Mouse (Mus musculus) 3T3-L1 (cell line): Measurements from ENCODE around the gene Msmb.
A peak's percentile ranks its signal among the peaks of the same experiment; 100 is the strongest.
"Not testable (repeated sequence)": the region's sequence is repeated elsewhere in the genome, so short reads cannot be mapped to it uniquely, and the experiment has no call there.

Experiments
- DNase-seq: peaks from one replicate; pipeline ENCODE4 v3.0.0-alpha.2; 2015; ENCODE audit warnings: low read depth, low spot score

Gene Msmb

GRCm38 (mm10) chr14:32141723-32142122 is at the start of gene Msmb:
Gene Msmb (plus strand): TSS chr14:32142023.
- no peak for DNase-seq

GRCm38 (mm10) chr14:32093018-32093417 is 48.8 kb upstream of the Msmb start:
- no peak for DNase-seq

GRCm38 (mm10) chr14:32093500-32094117 is 48.2 kb upstream of the Msmb start:
- DNase-seq = no peak

- DNase-seq = no peak
Measured at GRCm38 (mm10) chr14:32095646-32096045, 46.2 kb upstream of the Msmb start.

GRCm38 (mm10) chr14:32096740-32097139 is 45.1 kb upstream of the Msmb start:
- no peak for DNase-seq

GRCm38 (mm10) chr14:32097691-32098090 is 44.1 kb upstream of the Msmb start:
- DNase-seq = no peak

GRCm38 (mm10) chr14:32098951-32099350 is 42.9 kb upstream of the Msmb start:
- DNase-seq = no peak

GRCm38 (mm10) chr14:32103556-32103955 is 38.3 kb upstream of the Msmb start:
- DNase-seq = no peak

GRCm38 (mm10) chr14:32105663-32106062 is 36.2 kb upstream of the Msmb start:
- DNase-seq = no peak

- DNase-seq = no peak
Measured at GRCm38 (mm10) chr14:32106911-32107310, 34.9 kb upstream of the Msmb start.

GRCm38 (mm10) chr14:32112124-32112523 is 29.7 kb upstream of the Msmb start:
- not testable (repeated sequence) for DNase-seq

GRCm38 (mm10) chr14:32120940-32121919 is 20.6 kb upstream of the Msmb start:
- DNase-seq = peak; percentile 41

- DNase-seq = peak; percentile 21
Measured at GRCm38 (mm10) chr14:32121920-32122315, 19.9 kb upstream of the Msmb start.

GRCm38 (mm10) chr14:32124261-32124660 is 17.6 kb upstream of the Msmb start:
- no peak for DNase-seq

- DNase-seq = not testable (repeated sequence)
Measured at GRCm38 (mm10) chr14:32125256-32125655, 16.6 kb upstream of the Msmb start.

- no peak for DNase-seq
Measured at GRCm38 (mm10) chr14:32128409-32128808, 13.4 kb upstream of the Msmb start.

GRCm38 (mm10) chr14:32131836-32132235 is 10.0 kb upstream of the Msmb start:
- DNase-seq = no peak

- DNase-seq = no peak
Measured at GRCm38 (mm10) chr14:32134293-32134692, 7.5 kb upstream of the Msmb start.

GRCm38 (mm10) chr14:32136467-32136866 is 5.4 kb upstream of the Msmb start:
- DNase-seq = not testable (repeated sequence)

GRCm38 (mm10) chr14:32140359-32140965 is 1.4 kb upstream of the Msmb start:
- DNase-seq = peak; percentile 6

GRCm38 (mm10) chr14:32144734-32145133 is 2.9 kb downstream of the Msmb start:
- no peak for DNase-seq

- DNase-seq = no peak
Measured at GRCm38 (mm10) chr14:32145401-32145800, 3.6 kb downstream of the Msmb start.
